Mouse (Mus musculus): Measurements from ENCODE around the gene Pklr.
A peak's percentile ranks its signal among the peaks of the same experiment; 100 is the strongest.

DNA sequence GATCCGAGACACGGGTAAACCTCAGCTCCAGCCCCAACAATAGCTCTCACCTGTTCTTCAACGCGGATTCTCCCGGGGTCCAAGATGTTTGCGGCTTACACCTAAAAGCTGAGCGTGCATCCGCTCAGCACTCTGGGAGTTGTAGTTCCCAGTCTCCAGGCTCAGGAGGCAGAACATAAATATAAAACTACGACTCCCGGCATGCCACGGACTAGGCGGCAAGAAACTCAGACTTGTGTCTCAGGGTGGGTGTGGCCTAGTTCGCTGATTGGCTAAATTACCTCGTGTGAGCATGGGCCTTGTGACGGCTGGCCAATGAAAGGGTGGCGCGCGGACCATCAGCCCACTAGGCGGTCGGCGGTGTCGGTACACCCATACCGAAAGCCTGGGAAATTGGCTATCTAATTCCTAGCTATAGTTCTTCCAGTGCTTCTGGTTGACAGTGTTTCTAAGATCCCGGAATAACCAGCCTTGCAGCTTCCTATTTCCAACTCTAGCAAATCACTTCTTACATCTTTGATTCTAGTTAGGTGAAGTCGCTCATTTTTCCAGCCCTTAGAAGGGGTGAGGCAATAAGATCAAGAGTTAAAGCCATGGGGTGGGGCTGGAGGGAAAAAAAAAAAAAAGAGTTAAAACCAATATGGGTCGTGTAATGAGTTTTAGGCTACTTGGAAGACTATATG lies 34.0 kb upstream of the Pklr start, which contains the start of gene Fdps:
- TF ChIP-seq CTCF (IDR thresholded peaks at IDR 0.05; ENCODE audit: low read depth): peak; percentile 52
- no peak for TF ChIP-seq EP300 (optimal IDR thresholded peaks at IDR 0.05)

Data from stomach, postnatal 0 days (tissue).